Mouse (Mus musculus) heart, embryonic 11.5 days (tissue): ENCODE measurements around the gene Cel. TPM values are rescaled to one million over a fixed set of nuclear protein-coding genes. Genes with fewer than 3 reads are reported as not detected.
"Not testable (repeated sequence)": the region's sequence is repeated elsewhere in the genome, so short reads cannot be mapped to it uniquely, and the experiment has no call there.

Source experiments
- ATAC-seq: fragments of 200-750 bp; cut with Nextera tagmentation; replicated peaks from 2 replicates; pipeline ENCODE4 v1.8.0; 2017; ENCODE audit warnings: moderate library complexity; ENCODE audit not compliant: insufficient number of reproducible peaks, low FRiP score, low TSS enrichment
- H3K27ac ChIP-seq: fragments of 300-500 bp; sonication (generic); 2 replicates; pipeline ENCODE4 v1.5.1; 2014; ENCODE audit warnings: mild to moderate bottlenecking, low read depth, low read length
- H3K27me3 ChIP-seq: fragments of 300-500 bp; sonication (generic); 2 replicates; pipeline ENCODE4 v1.6.1; 2014; ENCODE audit warnings: mild to moderate bottlenecking, low read length, mixed read lengths; ENCODE audit not compliant: control insufficient read depth, insufficient read depth
- H3K36me3 ChIP-seq: fragments of 300-500 bp; sonication (generic); 2 replicates; pipeline ENCODE4 v1.6.1; 2014; ENCODE audit warnings: mild to moderate bottlenecking, low read length, moderate library complexity, mixed read lengths; ENCODE audit not compliant: control insufficient read depth, insufficient read depth
- H3K4me1 ChIP-seq: fragments of 300-500 bp; sonication (generic); 2 replicates; pipeline ENCODE4 v1.6.1; 2014; ENCODE audit warnings: low read length; ENCODE audit not compliant: control insufficient read depth, insufficient read depth
- H3K4me2 ChIP-seq: fragments of 300-500 bp; sonication (generic); 2 replicates; pipeline ENCODE4 v1.6.1; 2014; ENCODE audit warnings: mild to moderate bottlenecking, moderate library complexity
- H3K4me3 ChIP-seq: fragments of 300-500 bp; sonication (generic); 2 replicates; pipeline ENCODE4 v1.5.1; 2014; ENCODE audit warnings: low read depth, low read length
- H3K9ac ChIP-seq: fragments of 300-500 bp; sonication (generic); 2 replicates; pipeline ENCODE4 v1.6.1; 2014; ENCODE audit warnings: mild to moderate bottlenecking, low read depth, low read length, moderate library complexity
- H3K9me3 ChIP-seq: fragments of 300-500 bp; sonication (generic); replicated peaks from 2 replicates; pipeline ENCODE4 v1.6.1; 2016; ENCODE audit warnings: low read length; ENCODE audit not compliant: control insufficient read depth
- WGBS: fragments of 180-500 bp; shearing (Covaris S2); extraction: QIAGEN DNeasy Blood & Tissue Kit; methylation state at CpG from one replicate; pipeline ENCODE4 v1.1.7; 2014; ENCODE audit not compliant: insufficient replicate concordance; 5-methylcytosine and 5-hydroxymethylcytosine counted together
- microRNA-seq: library from miRNA; unstranded; fragments of <30 nt; microRNA quantifications from one replicate; pipeline ENCODE4, GENCODE M21; 2016; ENCODE audit warnings: borderline number of aligned reads
- polyA plus RNA-seq: library from polyadenylated mRNA; unstranded; fragments of >200 nt; fragmentation: Nextera tagmentation; extraction: Ambion mirVana; gene quantifications from 2 replicates; pipeline ENCODE4 v1.2.1, GENCODE M21; 2014

Gene Cel
- polyA plus RNA-seq, 1 experiment from 2014 or later, result not detected

- H3K27ac ChIP-seq, ATAC-seq, H3K4me3 ChIP-seq, H3K9ac ChIP-seq, H3K36me3 ChIP-seq, H3K9me3 ChIP-seq, H3K4me2 ChIP-seq: not testable (repeated sequence)
- peaks cover 11% of the 10 kb centered on the region; the same call in 1 of the 2 replicates for H3K4me1 ChIP-seq
- 48% methylated on average over 5 of the region's 5 CpGs for WGBS
- peaks cover 14% of the 10 kb centered on the region; the same call in 1 of the 2 replicates for H3K27me3 ChIP-seq
Measured at GRCm38 (mm10) chr2:28511600-28511999, 51.6 kb downstream of the Cel start.

DNA sequence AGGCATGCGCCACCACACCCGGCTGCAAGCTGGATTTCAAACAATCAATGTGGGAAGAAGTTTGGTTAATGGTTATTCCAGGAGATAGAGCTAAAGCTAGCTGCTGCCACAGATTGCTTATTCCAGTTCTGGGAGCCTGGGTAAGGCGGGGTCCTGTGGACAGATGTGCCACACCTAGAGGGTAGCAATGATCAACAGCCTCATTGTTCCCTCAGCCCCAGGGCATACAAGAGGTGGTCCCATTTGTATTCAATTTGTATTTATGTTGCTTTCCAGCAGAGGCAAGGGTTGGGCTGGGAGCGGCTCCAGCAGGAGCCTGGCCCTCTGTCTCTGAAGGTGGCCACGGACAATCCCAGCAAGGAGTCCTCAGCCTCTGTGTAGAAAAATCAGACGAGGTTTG, 56.9 kb downstream of the Cel start:
- H3K9me3 ChIP-seq, result no peaks in the 10 kb centered on the region
- H3K4me2 ChIP-seq, result no peak overlapping the region
- H3K9ac ChIP-seq, result no peak overlapping the region
- H3K4me3 ChIP-seq, result no peak overlapping the region
- ATAC-seq, result no peak
- H3K27ac ChIP-seq, result no peak overlapping the region
- H3K4me1 ChIP-seq, result no peaks in the 10 kb centered on the region
- H3K36me3 ChIP-seq, result no peaks in the 10 kb centered on the region
- 0 out of 2 replicates have a peak, but pooled peaks cover 6% of the 10 kb centered on the region for H3K27me3 ChIP-seq
- WGBS, result 77% methylated on average over 6 of the region's 6 CpGs

GRCm38 (mm10) chr2:28505795-28506194, 57.4 kb downstream of the Cel start, which contains the start of gene Gm10134:
Gm10134 (plus strand) TSS chr2:28506095.
- H3K9me3 ChIP-seq, result no peaks in the 10 kb centered on the region
- no peaks in the 10 kb centered on the region for H3K4me1 ChIP-seq
- H3K27ac ChIP-seq, result no peak within 1 kb of the TSS
- H3K4me3 ChIP-seq, result no peak within 1 kb of the TSS
- 0 out of 2 replicates have a peak, but pooled peaks cover 4% of the 10 kb centered on the region for H3K27me3 ChIP-seq
- ATAC-seq, result no peak
- 71% methylated on average over 3 of the region's 3 CpGs for WGBS
- no peak within 1 kb of the TSS for H3K9ac ChIP-seq
- no peak within 1 kb of the TSS for H3K4me2 ChIP-seq
- no peaks in the 10 kb centered on the region for H3K36me3 ChIP-seq

Small RNA genes lying within 50 kb of the gene (microRNA-seq; reads per million reads assigned to microRNA genes)
- not detected for gene Gm22824

Other genes starting within 250 kb of the Cel start
- gene Ppp1r26, start 116.6 kb downstream of the Cel start, polyA plus RNA-seq, result 2.3 and 3.1 TPM in 2 replicates
- gene 1700007K13Rik, start 97.1 kb downstream of the Cel start, polyA plus RNA-seq, result 0.40 TPM in 1 of 2 replicates, not detected in the other
- gene Mrps2, start 95.3 kb downstream of the Cel start, polyA plus RNA-seq, result 60.6 and 63.9 TPM in 2 replicates
- gene Gbgt1, start 66.5 kb downstream of the Cel start, polyA plus RNA-seq, result 0.17 and 0.27 TPM in 2 replicates
- gene Gm10134, start 57.3 kb downstream of the Cel start, polyA plus RNA-seq, result not detected in 2 replicates
- gene Ralgds, start 50.3 kb downstream of the Cel start, polyA plus RNA-seq, result 12.2 and 12.5 TPM in 2 replicates
- 22.5 and 23.3 TPM in 2 replicates for gene Gtf3c5, start 20.3 kb upstream of the Cel start, polyA plus RNA-seq
- gene Gfi1b, start 58.6 kb upstream of the Cel start, polyA plus RNA-seq, result 7.6 and 10.9 TPM in 2 replicates
- gene Tsc1, start 77.8 kb upstream of the Cel start, polyA plus RNA-seq, result 14.2 and 16.2 TPM in 2 replicates
- 2.4 and 3.0 TPM in 2 replicates for gene Spaca9, start 136.3 kb upstream of the Cel start, polyA plus RNA-seq
- gene Ak8, start 136.8 kb upstream of the Cel start, polyA plus RNA-seq, result 0.45 and 1.2 TPM in 2 replicates